Mouse (Mus musculus) hindbrain, embryonic 12.5 days (tissue): ENCODE measurements at regions not wholly inside any gene's neighbourhood (a gene's known extent, or its start where the extent isn't known, plus 50 kb on each side); places are given as distances from the start of the nearest gene placed in this dataset. TPM values are rescaled to one million over a fixed set of nuclear protein-coding genes. Genes with fewer than 3 reads are reported as not detected.

Source experiments
- ATAC-seq: fragments of 200-750 bp; cut with Nextera tagmentation; 2 replicates; pipeline ENCODE4 v1.8.0; 2017; ENCODE audit warnings: moderate TSS enrichment; ENCODE audit not compliant: low FRiP score
- H3K27ac ChIP-seq: fragments of 300-500 bp; sonication (generic); 2 replicates; pipeline ENCODE4 v1.5.1; 2016; ENCODE audit warnings: mild to moderate bottlenecking
- H3K27me3 ChIP-seq: fragments of 300-500 bp; sonication (generic); 2 replicates; pipeline ENCODE4 v1.6.1; 2016; ENCODE audit warnings: mild to moderate bottlenecking
- H3K36me3 ChIP-seq: fragments of 300-500 bp; sonication (generic); 2 replicates; pipeline ENCODE4 v1.6.1; 2016; ENCODE audit warnings: mild to moderate bottlenecking
- H3K4me1 ChIP-seq: fragments of 300-500 bp; sonication (generic); 2 replicates; pipeline ENCODE4 v1.6.1; 2016
- H3K4me2 ChIP-seq: fragments of 300-500 bp; sonication (generic); replicated peaks from 2 replicates; pipeline ENCODE4 v1.6.1; 2016; ENCODE audit warnings: mild to moderate bottlenecking
- H3K4me3 ChIP-seq: fragments of 300-500 bp; sonication (generic); 2 replicates; pipeline ENCODE4 v1.5.1; 2016; ENCODE audit warnings: mild to moderate bottlenecking
- H3K9ac ChIP-seq: fragments of 300-500 bp; sonication (generic); 2 replicates; pipeline ENCODE4 v1.6.1; 2016; ENCODE audit warnings: mild to moderate bottlenecking, moderate library complexity
- H3K9me3 ChIP-seq: fragments of 300-500 bp; sonication (generic); replicated peaks from 2 replicates; pipeline ENCODE4 v1.6.1; 2016; ENCODE audit warnings: mild to moderate bottlenecking
- WGBS: fragments of 180-500 bp; shearing (Covaris S2); methylation state at CpG from one replicate; pipeline ENCODE4 v1.1.7; 2016; 5-methylcytosine and 5-hydroxymethylcytosine counted together
- microRNA-seq: library from miRNA; unstranded; fragments of <30 nt; microRNA quantifications from one replicate; pipeline ENCODE4, GENCODE M21; 2017

DNA sequence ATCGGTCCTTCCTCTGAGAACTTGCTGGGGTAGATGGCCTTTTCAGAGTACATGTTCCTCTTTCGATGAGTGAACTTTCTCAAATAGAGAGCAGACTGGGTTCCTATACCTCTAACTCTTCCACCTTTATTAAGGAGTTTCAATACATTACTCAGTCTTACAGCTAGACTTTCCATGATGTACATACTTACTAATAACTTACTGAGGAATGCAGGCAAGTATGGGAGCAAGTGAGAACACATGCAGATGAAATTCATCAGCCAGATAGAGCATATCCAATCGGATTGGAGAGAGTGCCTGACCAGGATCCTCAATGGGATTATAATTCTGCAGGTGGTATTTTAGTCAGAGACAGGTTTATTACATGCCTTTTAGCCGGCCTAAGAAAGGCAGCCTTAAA, 292.2 kb upstream of the Large1 start:
- Histone ChIP-seq H3K27me3 (no peaks in the 10 kb centered on the region), H3K36me3 (no peaks in the 10 kb centered on the region)
- 84% methylated on average over 4 of the region's 4 CpGs for WGBS

DNA sequence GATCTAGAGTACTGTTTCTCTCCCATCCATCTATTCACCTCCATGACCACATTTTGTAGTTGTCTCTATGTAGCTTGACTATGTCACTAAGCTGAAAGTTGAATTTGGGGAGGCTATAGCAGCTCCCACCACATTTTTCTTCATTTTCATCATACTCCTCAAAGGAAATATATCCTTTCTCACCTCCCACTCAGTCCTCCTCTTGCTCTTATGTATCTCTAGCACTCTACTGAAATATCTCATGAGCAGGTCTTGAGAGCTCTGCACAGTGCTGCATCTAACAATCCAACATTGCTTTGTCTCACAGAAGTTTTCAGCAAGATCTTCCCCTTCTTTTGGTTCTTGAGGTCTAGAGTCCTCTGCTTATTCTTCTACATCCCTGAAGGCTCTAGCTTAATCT, 273.5 kb upstream of the Large1 start:
- H3K9ac ChIP-seq = no peak overlapping the region
- H3K4me1 ChIP-seq = no peaks in the 10 kb centered on the region
- no peak overlapping the region for H3K4me3 ChIP-seq
- H3K9me3 ChIP-seq = no peaks in the 10 kb centered on the region
- H3K4me2 ChIP-seq = no peak overlapping the region
- no peaks in the 10 kb centered on the region for H3K27me3 ChIP-seq
- H3K36me3 ChIP-seq = no peaks in the 10 kb centered on the region
- H3K27ac ChIP-seq = no peak overlapping the region
- ATAC-seq = no peak

More for the DNA sequence above, 292.2 kb upstream of the Large1 start:
- no peak overlapping the region for H3K27ac ChIP-seq
- no peaks in the 10 kb centered on the region for H3K4me1 ChIP-seq
- no peak overlapping the region for H3K9ac ChIP-seq
- no peak for ATAC-seq
- H3K4me2 ChIP-seq = no peak overlapping the region
- no peaks in the 10 kb centered on the region for H3K9me3 ChIP-seq
- H3K4me3 ChIP-seq = no peak overlapping the region

DNA sequence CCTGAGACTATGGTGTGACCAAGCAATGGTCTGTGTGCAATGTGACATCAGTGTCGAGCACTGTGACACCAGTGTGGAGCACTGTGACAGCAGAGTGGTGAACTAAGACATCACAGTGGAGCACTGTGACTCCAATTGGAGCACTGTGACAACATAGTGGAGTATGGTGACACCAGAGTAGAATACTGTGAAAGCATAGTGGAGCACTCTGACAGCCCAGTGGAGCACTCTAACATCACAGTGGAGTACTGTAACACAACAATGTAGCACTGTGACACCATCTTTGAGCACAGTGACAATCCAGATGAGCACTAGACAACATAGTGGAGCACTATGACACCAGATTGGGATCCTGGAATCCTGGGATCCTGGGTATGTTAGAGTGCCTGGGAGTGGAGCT, 265.6 kb upstream of the Large1 start:
- 79% methylated on average over 1 of the region's 1 CpGs for WGBS
- peak; percentile 63 for ATAC-seq

DNA sequence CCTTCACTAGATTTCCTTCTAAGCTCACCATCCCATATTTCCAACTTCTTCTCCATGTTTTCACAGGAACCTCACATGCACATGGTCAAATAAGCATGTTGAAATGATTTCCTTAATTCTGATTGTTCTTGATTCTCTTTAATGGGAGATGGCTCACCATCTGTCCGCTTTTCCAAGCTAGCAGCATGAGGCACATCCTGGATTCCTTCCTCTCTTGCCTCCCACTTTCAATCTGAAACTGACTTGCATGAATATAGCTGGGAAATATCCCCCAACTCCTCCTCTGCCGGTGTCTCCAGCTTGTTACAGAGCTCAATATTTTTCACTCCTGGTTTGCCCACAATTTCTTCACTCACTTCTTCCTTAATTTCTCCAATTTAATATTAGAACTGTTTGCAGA, 261.3 kb upstream of the Large1 start:
- H3K36me3 ChIP-seq = no peaks in the 10 kb centered on the region
- 80% methylated on average over 2 of the region's 2 CpGs for WGBS
- ATAC-seq = no peak

More for the DNA sequence above, 265.6 kb upstream of the Large1 start:
- H3K9me3 ChIP-seq = peaks cover 4% of the 10 kb centered on the region
- no peak overlapping the region for H3K4me3 ChIP-seq
- H3K9ac ChIP-seq = no peak overlapping the region
- H3K36me3 ChIP-seq = no peaks in the 10 kb centered on the region
- H3K27ac ChIP-seq = no peak overlapping the region
- H3K4me2 ChIP-seq = no peak overlapping the region
- no peaks in the 10 kb centered on the region for H3K4me1 ChIP-seq
- no peaks in the 10 kb centered on the region for H3K27me3 ChIP-seq

DNA sequence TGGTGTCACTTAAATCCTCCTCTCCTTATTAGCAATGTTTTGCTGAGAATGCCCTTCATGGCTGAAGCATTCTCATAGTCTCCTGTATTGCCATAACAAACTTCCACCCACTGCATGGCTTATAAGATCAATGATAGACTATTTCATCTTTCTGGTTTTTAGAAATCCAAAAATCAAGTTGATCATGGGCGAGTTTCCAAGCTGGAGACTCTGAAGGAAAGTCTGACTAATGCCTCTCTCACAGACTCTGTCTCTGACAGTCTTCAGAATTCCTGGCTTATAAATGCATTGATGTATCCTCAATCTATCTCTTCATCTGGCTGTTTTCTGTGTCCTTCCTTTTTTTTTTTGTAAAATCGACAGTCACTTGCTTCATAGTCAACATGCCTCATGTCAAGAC, 260.8 kb upstream of the Large1 start:
- H3K4me1 ChIP-seq = no peaks in the 10 kb centered on the region
- H3K27ac ChIP-seq = no peak overlapping the region
- no peaks in the 10 kb centered on the region for H3K27me3 ChIP-seq
- H3K4me3 ChIP-seq = no peak overlapping the region
- WGBS = 71% methylated on average over 2 of the region's 2 CpGs
- H3K9me3 ChIP-seq = peaks cover 3% of the 10 kb centered on the region
- H3K9ac ChIP-seq = no peak overlapping the region
- ATAC-seq = no peak
- no peak overlapping the region for H3K4me2 ChIP-seq
- H3K36me3 ChIP-seq = no peaks in the 10 kb centered on the region

More for the DNA sequence above, 261.3 kb upstream of the Large1 start:
- no peaks in the 10 kb centered on the region for H3K4me1 ChIP-seq
- H3K27me3 ChIP-seq = no peaks in the 10 kb centered on the region
- no peak overlapping the region for H3K27ac ChIP-seq
- no peak overlapping the region for H3K9ac ChIP-seq
- no peak overlapping the region for H3K4me2 ChIP-seq
- peaks cover 4% of the 10 kb centered on the region for H3K9me3 ChIP-seq
- H3K4me3 ChIP-seq = no peak overlapping the region

DNA sequence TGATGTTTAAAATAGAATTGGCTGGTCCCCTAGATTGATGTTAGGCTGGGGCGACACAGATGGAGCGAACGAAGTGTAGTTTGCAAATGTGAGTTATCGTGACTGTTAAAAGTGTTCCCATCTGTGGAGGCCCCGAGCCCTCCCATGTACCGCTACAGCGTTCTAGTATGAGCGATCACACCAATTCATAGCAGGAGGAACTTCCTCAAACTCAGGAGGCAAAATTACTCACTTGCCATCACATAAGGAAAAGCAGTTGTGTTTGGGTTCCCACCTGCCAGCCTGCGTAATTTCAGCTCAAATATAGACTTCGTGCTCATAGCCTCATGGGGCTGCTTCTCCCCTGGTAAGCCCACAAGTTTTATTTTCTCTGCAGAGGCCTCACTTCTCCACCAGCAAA, 258.2 kb upstream of the Large1 start:
- H3K36me3 ChIP-seq = no peaks in the 10 kb centered on the region
- 93% methylated on average over 10 of the region's 10 CpGs for WGBS
- H3K4me2 ChIP-seq = no peak overlapping the region
- no peak overlapping the region for H3K4me3 ChIP-seq
- ATAC-seq = no peak
- no peak overlapping the region for H3K9ac ChIP-seq
- H3K27ac ChIP-seq = no peak overlapping the region
- no peaks in the 10 kb centered on the region for H3K27me3 ChIP-seq
- H3K4me1 ChIP-seq = no peaks in the 10 kb centered on the region
- no peaks in the 10 kb centered on the region for H3K9me3 ChIP-seq

DNA sequence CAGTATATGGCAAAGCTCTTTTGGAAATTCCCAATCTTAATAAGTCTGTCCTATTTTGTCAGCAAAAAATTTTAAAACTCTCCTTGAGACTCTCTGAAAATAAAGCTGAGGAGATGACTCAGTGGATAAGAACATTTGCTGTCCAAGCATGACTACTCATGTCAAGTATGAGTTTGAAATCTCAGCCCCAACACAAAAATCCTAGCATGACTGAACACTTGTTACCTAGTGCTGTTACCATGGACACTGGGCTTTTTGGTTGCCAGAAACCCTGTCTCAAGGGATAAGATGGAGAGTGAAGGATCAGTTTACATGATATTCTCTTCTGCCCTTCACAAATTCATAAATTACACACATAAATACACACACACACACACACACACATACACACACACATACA, 217.3 kb upstream of the Large1 start:
- H3K4me1 ChIP-seq = no peaks in the 10 kb centered on the region
- H3K4me2 ChIP-seq = no peak overlapping the region
- no peak overlapping the region for H3K27ac ChIP-seq
- no peak overlapping the region for H3K9ac ChIP-seq
- no peaks in the 10 kb centered on the region for H3K36me3 ChIP-seq
- no peaks in the 10 kb centered on the region for H3K9me3 ChIP-seq
- no peaks in the 10 kb centered on the region for H3K27me3 ChIP-seq
- no peak overlapping the region for H3K4me3 ChIP-seq
- ATAC-seq = no peak

DNA sequence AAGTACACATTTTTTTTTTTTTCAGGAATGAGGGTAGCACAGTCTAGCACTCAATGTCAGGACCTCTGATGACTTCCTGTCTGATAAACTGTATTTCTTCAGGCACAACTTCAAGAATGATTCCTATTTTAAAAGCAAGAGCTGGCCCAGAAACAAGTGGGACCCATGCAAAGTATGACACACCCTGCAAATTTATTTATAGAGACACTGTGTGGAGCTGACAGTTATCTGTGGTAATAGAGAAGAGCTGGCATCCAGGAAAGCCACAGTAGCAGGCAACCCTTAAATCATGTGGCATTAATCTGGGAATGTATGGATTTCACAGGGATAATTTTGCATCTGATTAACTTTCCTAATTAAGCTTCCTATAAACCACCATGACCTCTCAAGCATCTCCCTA, 216.6 kb upstream of the Large1 start:
- Histone ChIP-seq H3K4me1 (no peaks in the 10 kb centered on the region), H3K27me3 (no peaks in the 10 kb centered on the region), H3K27ac (no peak overlapping the region), H3K9me3 (no peaks in the 10 kb centered on the region), H3K4me2 (no peak overlapping the region), H3K4me3 (no peak overlapping the region), H3K9ac (no peak overlapping the region), H3K36me3 (no peaks in the 10 kb centered on the region)
- no peak for ATAC-seq

Small RNAs in the stretch of these regions (microRNA-seq; reads per million reads assigned to microRNA genes)
- gene Gm23255 = not detected
